Mouse (Mus musculus): ENCODE data around the gene Rgs6.

GRCm38 (mm10) chr12:83179860-83180259 is 591.8 kb downstream of the Rgs6 start:
- TF ChIP-seq POLR2A (IDR thresholded peaks at IDR 0.05; ENCODE audit: low read depth, low read length) (no peak), CTCF (conservative IDR thresholded peaks at IDR 0.05; ENCODE audit: insufficient read depth, insufficient read length, low read depth, low read length) (no peak)

Data from kidney, adult 2 months (tissue).